Mouse (Mus musculus): ENCODE results near the gene Scd4. TPM values are rescaled to one million over a fixed set of nuclear protein-coding genes. Genes with fewer than 3 reads are reported as not detected.
"Not testable (repeated sequence)": the region's sequence is repeated elsewhere in the genome, so short reads cannot be mapped to it uniquely, and the experiment has no call there.

Scd4 gene
- polyA plus RNA-seq, 1 experiment = 2.7 TPM

DNA sequence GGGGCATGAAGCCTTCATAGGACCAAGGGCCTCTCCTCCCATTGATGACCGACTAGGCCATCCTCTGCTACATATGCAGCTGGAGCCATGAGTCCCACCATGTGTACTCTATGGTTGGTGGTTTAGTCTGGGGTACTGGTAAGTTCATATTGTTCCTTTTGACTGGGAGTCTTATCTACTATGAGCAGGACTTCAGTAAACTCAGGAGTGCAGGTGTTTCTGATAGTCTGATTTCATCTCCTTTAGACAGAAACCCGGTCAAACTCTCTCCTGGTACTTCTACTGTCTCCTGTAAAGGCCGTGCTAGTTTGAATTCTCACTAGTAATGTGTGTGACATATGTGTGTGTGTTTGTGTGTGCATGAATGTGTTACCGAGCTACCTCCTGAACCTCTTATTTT lies 32.8 kb downstream of the Scd4 start:
- no peak for DNase-seq
- no peaks in the 10 kb centered on the region for H3K27me3 ChIP-seq (ENCODE audit: control insufficient read depth, insufficient read depth, low read length)
- no peaks in the 10 kb centered on the region for H3K36me3 ChIP-seq (ENCODE audit: control insufficient read depth, insufficient read depth, low read length)
- no peak for TF ChIP-seq POLR2A (IDR thresholded peaks at IDR 0.05; ENCODE audit: control insufficient read depth, extremely low read depth, insufficient read depth, low read length, poor library complexity)
- no peak for TF ChIP-seq CTCF (IDR thresholded peaks at IDR 0.05; ENCODE audit: borderline replicate concordance, control insufficient read depth, extremely low read depth, insufficient read depth, low read length, poor library complexity)
- no peaks in the 10 kb centered on the region for H3K4me1 ChIP-seq (replicated peaks; ENCODE audit: control insufficient read depth, insufficient read depth, low read length)
- no peak overlapping the region for H3K4me3 ChIP-seq (ENCODE audit: control insufficient read depth, insufficient read depth, low read length)
- H3K27ac ChIP-seq (ENCODE audit: control insufficient read depth, insufficient read depth, low read length) = no peak overlapping the region
- WGBS = 96% methylated on average over 4 of the region's 4 CpGs

DNA sequence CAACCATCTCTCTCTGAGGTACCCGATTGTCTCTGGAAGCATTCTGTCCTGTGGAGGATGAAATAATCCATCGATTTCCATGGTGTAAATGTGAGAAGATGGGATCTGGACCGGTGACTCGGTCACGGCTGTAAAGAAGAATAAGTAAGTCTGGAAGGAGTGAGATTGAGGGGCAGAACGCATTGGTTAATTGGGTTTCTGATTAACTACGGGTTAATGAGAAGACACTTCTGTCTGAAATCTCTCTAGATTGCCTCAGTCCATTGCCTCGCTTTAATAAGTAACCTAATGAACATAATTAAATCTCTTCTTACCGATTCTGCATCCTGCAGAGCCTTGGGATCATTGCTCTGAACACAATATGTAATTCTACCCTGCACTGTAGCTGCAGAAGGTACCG lies 34.2 kb downstream of the Scd4 start:
- not testable (repeated sequence) for H3K4me3 ChIP-seq (ENCODE audit: control insufficient read depth, insufficient read depth, low read length); H3K4me1 ChIP-seq (replicated peaks; ENCODE audit: control insufficient read depth, insufficient read depth, low read length); H3K27me3 ChIP-seq (ENCODE audit: control insufficient read depth, insufficient read depth, low read length); H3K36me3 ChIP-seq (ENCODE audit: control insufficient read depth, insufficient read depth, low read length); DNase-seq; H3K27ac ChIP-seq (ENCODE audit: control insufficient read depth, insufficient read depth, low read length)
- 95% methylated on average over 10 of the region's 10 CpGs for WGBS

- H3K4me3 ChIP-seq (ENCODE audit: control insufficient read depth, insufficient read depth, low read length) = no peak overlapping the region
- no peak overlapping the region for H3K27ac ChIP-seq (ENCODE audit: control insufficient read depth, insufficient read depth, low read length)
- no peaks in the 10 kb centered on the region for H3K27me3 ChIP-seq (ENCODE audit: control insufficient read depth, insufficient read depth, low read length)
- no peaks in the 10 kb centered on the region for H3K36me3 ChIP-seq (ENCODE audit: control insufficient read depth, insufficient read depth, low read length)
- DNase-seq = no peak
- WGBS = 55% methylated on average over 8 of the region's 8 CpGs
- H3K4me1 ChIP-seq (replicated peaks; ENCODE audit: control insufficient read depth, insufficient read depth, low read length) = no peaks in the 10 kb centered on the region
- no peak for TF ChIP-seq POLR2A (IDR thresholded peaks at IDR 0.05; ENCODE audit: control insufficient read depth, extremely low read depth, insufficient read depth, low read length, poor library complexity)
- no peak for TF ChIP-seq CTCF (IDR thresholded peaks at IDR 0.05; ENCODE audit: borderline replicate concordance, control insufficient read depth, extremely low read depth, insufficient read depth, low read length, poor library complexity)
Measured at GRCm38 (mm10) chr19:44369371-44369770, 36.5 kb downstream of the Scd4 start.

DNA sequence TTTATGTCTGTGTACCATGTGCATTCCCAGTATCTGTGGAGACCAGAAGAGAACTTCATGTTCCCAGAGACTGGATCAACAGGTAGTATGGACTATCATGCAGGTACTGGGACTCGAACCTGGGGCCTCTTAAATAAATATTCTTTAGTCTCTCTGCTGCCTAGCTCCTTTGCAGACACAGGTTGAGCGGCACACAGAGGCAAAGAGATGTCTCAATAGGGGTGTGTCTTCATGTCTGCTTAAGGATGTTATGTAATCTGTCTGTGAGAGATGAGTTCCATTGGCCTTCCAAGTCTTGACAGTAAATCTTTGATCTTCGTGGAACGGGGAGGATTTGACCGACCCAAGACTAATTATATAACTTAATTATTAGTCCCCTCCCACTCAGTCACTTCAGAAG lies 37.3 kb downstream of the Scd4 start:
- no peaks in the 10 kb centered on the region for H3K4me1 ChIP-seq (replicated peaks; ENCODE audit: control insufficient read depth, insufficient read depth, low read length)
- no peak for DNase-seq
- no peaks in the 10 kb centered on the region for H3K27me3 ChIP-seq (ENCODE audit: control insufficient read depth, insufficient read depth, low read length)
- WGBS = 88% methylated on average over 5 of the region's 5 CpGs
- H3K36me3 ChIP-seq (ENCODE audit: control insufficient read depth, insufficient read depth, low read length) = no peaks in the 10 kb centered on the region
- TF ChIP-seq CTCF (IDR thresholded peaks at IDR 0.05; ENCODE audit: borderline replicate concordance, control insufficient read depth, extremely low read depth, insufficient read depth, low read length, poor library complexity) = no peak
- H3K27ac ChIP-seq (ENCODE audit: control insufficient read depth, insufficient read depth, low read length) = no peak overlapping the region
- no peak overlapping the region for H3K4me3 ChIP-seq (ENCODE audit: control insufficient read depth, insufficient read depth, low read length)

DNA sequence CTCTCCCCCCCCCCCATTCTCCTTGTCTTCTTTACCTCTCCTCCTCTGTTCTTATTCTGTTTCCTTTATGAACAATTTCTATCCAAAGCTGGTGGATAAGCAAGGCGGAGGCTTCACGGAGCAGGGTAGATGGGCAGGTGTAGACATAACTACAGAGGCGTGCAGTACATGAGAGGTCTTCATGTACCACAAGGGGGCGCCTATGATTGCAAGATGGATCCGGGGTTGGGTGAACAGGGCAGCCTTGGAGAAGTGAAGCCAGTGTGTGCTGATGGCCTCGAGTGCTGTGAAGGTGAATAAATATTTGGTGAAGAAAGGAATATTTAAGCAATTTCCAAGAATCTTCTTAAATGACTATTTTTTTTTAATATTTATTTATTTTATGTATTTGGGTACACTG lies 40.1 kb downstream of the Scd4 start:
- H3K36me3 ChIP-seq (ENCODE audit: control insufficient read depth, insufficient read depth, low read length) = no peaks in the 10 kb centered on the region
- TF ChIP-seq POLR2A (IDR thresholded peaks at IDR 0.05; ENCODE audit: control insufficient read depth, extremely low read depth, insufficient read depth, low read length, poor library complexity) (no peak), CTCF (IDR thresholded peaks at IDR 0.05; ENCODE audit: borderline replicate concordance, control insufficient read depth, extremely low read depth, insufficient read depth, low read length, poor library complexity) (peak; percentile 69; the same call in 1 of the 2 replicates)

DNA sequence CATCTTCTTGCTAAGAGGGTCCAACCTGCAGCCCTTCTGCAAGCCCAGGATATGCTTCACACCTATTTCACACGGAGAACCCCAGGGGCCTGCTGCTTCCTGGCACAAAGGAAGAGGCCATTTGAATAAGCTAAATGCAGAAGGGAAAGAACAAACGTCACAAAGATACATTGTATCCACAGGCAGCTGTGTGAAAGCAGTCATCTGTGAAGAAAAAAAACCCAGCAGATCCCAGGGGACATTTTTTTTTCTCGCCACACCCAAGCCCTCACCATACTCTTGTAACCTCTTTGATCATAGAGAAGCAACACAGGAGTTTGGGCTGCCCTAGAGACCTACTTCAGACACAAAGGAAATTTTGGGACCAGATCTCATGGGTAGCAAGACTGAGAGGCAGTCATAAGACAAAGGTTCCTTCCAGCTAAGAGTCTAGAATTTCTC lies 43.6 kb downstream of the Scd4 start:
- DNase-seq = no peak
- WGBS = 54% methylated on average over 3 of the region's 3 CpGs
- H3K27ac ChIP-seq (ENCODE audit: control insufficient read depth, insufficient read depth, low read length) = no peak overlapping the region

More for the DNA sequence above, 40.1 kb downstream of the Scd4 start:
- peak; percentile 84 for DNase-seq
- Histone ChIP-seq H3K27me3 (ENCODE audit: control insufficient read depth, insufficient read depth, low read length) (no peaks in the 10 kb centered on the region), H3K4me1 (replicated peaks; ENCODE audit: control insufficient read depth, insufficient read depth, low read length) (peaks cover 9% of the 10 kb centered on the region), H3K27ac (ENCODE audit: control insufficient read depth, insufficient read depth, low read length) (no peak overlapping the region), H3K4me3 (ENCODE audit: control insufficient read depth, insufficient read depth, low read length) (no peak overlapping the region)
- 8% methylated on average over 6 of the region's 6 CpGs for WGBS

GRCm38 (mm10) chr19:44377629-44378375 lies 44.9 kb downstream of the Scd4 start:
- TF ChIP-seq CTCF (IDR thresholded peaks at IDR 0.05; ENCODE audit: borderline replicate concordance, control insufficient read depth, extremely low read depth, insufficient read depth, low read length, poor library complexity) = no peak
- no peak for TF ChIP-seq POLR2A (IDR thresholded peaks at IDR 0.05; ENCODE audit: control insufficient read depth, extremely low read depth, insufficient read depth, low read length, poor library complexity)
- H3K27ac ChIP-seq (ENCODE audit: control insufficient read depth, insufficient read depth, low read length) = no peak overlapping the region
- peaks cover 16% of the 10 kb centered on the region for H3K4me1 ChIP-seq (replicated peaks; ENCODE audit: control insufficient read depth, insufficient read depth, low read length)
- no peak overlapping the region for H3K4me3 ChIP-seq (ENCODE audit: control insufficient read depth, insufficient read depth, low read length)
- H3K27me3 ChIP-seq (ENCODE audit: control insufficient read depth, insufficient read depth, low read length) = no peaks in the 10 kb centered on the region
- peak; percentile 18 for DNase-seq
- H3K36me3 ChIP-seq (ENCODE audit: control insufficient read depth, insufficient read depth, low read length) = no peaks in the 10 kb centered on the region
- WGBS = 71% methylated on average over 5 of the region's 5 CpGs

More for the DNA sequence above, 43.6 kb downstream of the Scd4 start:
- Histone ChIP-seq H3K36me3 (ENCODE audit: control insufficient read depth, insufficient read depth, low read length) (no peaks in the 10 kb centered on the region), H3K27me3 (ENCODE audit: control insufficient read depth, insufficient read depth, low read length) (no peaks in the 10 kb centered on the region), H3K4me1 (replicated peaks; ENCODE audit: control insufficient read depth, insufficient read depth, low read length) (peaks cover 16% of the 10 kb centered on the region), H3K4me3 (ENCODE audit: control insufficient read depth, insufficient read depth, low read length) (no peak overlapping the region)
- TF ChIP-seq POLR2A (IDR thresholded peaks at IDR 0.05; ENCODE audit: control insufficient read depth, extremely low read depth, insufficient read depth, low read length, poor library complexity) (no peak), CTCF (IDR thresholded peaks at IDR 0.05; ENCODE audit: borderline replicate concordance, control insufficient read depth, extremely low read depth, insufficient read depth, low read length, poor library complexity) (no peak)
